Mouse (Mus musculus) kidney, embryonic 14.5 days (tissue): Measurements from ENCODE around the gene Btbd35f12. TPM values are rescaled to one million over a fixed set of nuclear protein-coding genes. Genes with fewer than 3 reads are reported as not detected.
"Not testable (repeated sequence)": the region's sequence is repeated elsewhere in the genome, so short reads cannot be mapped to it uniquely, and the experiment has no call there.

Source experiments
- ATAC-seq: fragments of 200-750 bp; cut with Nextera tagmentation; 2 replicates; pipeline ENCODE4 v1.8.0; 2017; ENCODE audit warnings: moderate number of reproducible peaks, mild to moderate bottlenecking, moderate TSS enrichment, moderate library complexity; ENCODE audit not compliant: low FRiP score, low TSS enrichment
- H3K27ac ChIP-seq: fragments of 300-500 bp; sonication (generic); 2 replicates; pipeline ENCODE4 v1.5.1; 2014; ENCODE audit warnings: low read depth, mild to moderate bottlenecking, low read length, moderate library complexity, mixed read lengths
- H3K27me3 ChIP-seq: fragments of 300-500 bp; sonication (generic); 2 replicates; pipeline ENCODE4 v1.6.1; 2014; ENCODE audit warnings: mild to moderate bottlenecking, low read length; ENCODE audit not compliant: control insufficient read depth, insufficient read depth
- H3K36me3 ChIP-seq: fragments of 300-500 bp; sonication (generic); 2 replicates; pipeline ENCODE4 v1.6.1; 2014; ENCODE audit warnings: low read length, mixed read lengths; ENCODE audit not compliant: control insufficient read depth, insufficient read depth
- H3K4me1 ChIP-seq: fragments of 300-500 bp; sonication (generic); 2 replicates; pipeline ENCODE4 v1.6.1; 2014; ENCODE audit warnings: low read length, mixed read lengths; ENCODE audit not compliant: control insufficient read depth, insufficient read depth
- H3K4me2 ChIP-seq: fragments of 300-500 bp; sonication (generic); replicated peaks from 2 replicates; pipeline ENCODE4 v1.6.1; 2014; ENCODE audit warnings: low read depth, mild to moderate bottlenecking, low read length
- H3K4me3 ChIP-seq: fragments of 300-500 bp; sonication (generic); 2 replicates; pipeline ENCODE4 v1.5.1; 2014; ENCODE audit warnings: mild to moderate bottlenecking, low read length
- H3K9ac ChIP-seq: fragments of 300-500 bp; sonication (generic); 2 replicates; pipeline ENCODE4 v1.6.1; 2014; ENCODE audit warnings: low read depth, mild to moderate bottlenecking, low read length, moderate library complexity
- H3K9me3 ChIP-seq: fragments of 300-500 bp; sonication (generic); 2 replicates; pipeline ENCODE4 v1.6.1; 2016; ENCODE audit warnings: low read length; ENCODE audit not compliant: control insufficient read depth
- WGBS: fragments of 180-500 bp; shearing (Covaris S2); extraction: QIAGEN DNeasy Blood & Tissue Kit; methylation state at CpG from one replicate; pipeline ENCODE4 v1.1.7; 2014; 5-methylcytosine and 5-hydroxymethylcytosine counted together
- polyA plus RNA-seq: library from polyadenylated mRNA; unstranded; fragments of >200 nt; fragmentation: Nextera tagmentation; extraction: Ambion mirVana; gene quantifications from 2 replicates; pipeline ENCODE4 v1.2.1, GENCODE M21; 2014

Gene Btbd35f12
- not detected in 2 replicates for polyA plus RNA-seq

DNA sequence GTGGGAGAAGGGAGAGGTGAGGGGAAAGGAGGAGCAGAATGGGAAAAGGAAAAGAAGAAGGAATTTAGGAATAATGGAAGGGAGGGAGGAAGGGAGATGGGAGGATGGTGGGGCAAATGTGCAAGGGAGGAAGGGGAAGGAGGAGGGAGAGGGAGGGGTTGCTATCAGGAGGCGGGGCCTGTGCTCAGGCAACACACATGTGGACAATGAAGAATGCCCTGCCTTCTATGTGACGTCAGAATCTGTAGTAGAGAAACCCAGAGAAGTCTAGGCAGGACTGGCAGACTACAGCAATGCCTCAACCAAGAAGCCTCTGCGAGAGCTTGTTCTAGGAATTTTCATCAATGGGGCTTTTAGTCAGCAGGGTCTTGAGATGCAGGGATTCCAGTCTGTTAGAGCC is at the start of gene Btbd35f12:
Btbd35f12 (plus strand) TSS at position 301 of the 400 bp plus-strand sequence.
- H3K4me2 ChIP-seq, H3K4me1 ChIP-seq, H3K4me3 ChIP-seq, H3K27ac ChIP-seq, H3K36me3 ChIP-seq, H3K9ac ChIP-seq, ATAC-seq, H3K27me3 ChIP-seq, H3K9me3 ChIP-seq: not testable (repeated sequence)
- no CpG with 5 or more reads among the region's 3 CpGs for WGBS

DNA sequence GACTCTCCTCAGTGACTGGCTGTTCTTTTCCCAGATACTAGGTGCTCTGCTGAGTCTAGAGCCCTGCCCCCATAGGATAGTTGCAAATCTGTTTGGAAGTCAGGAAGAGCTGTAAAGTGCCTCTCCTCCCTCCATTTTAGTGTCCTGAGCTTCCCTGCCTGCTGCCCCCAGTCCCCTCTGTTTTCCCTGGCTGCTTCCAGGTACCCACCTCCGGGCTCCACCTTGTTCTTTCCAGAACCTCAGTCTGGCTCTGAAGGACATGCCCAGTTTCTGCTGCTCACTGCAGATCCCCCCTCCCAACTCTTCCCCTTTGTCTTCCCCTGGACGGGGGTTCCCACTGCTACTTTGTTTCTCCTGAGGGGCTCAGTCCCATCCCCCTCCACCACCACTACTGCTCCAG is 40.1 kb downstream of the Btbd35f12 start:
- not testable (repeated sequence) for H3K27ac ChIP-seq, H3K36me3 ChIP-seq, H3K27me3 ChIP-seq, ATAC-seq, H3K9me3 ChIP-seq, H3K4me3 ChIP-seq, H3K4me2 ChIP-seq, H3K9ac ChIP-seq, H3K4me1 ChIP-seq
- WGBS, result 98% methylated on average over 2 of the region's 2 CpGs

Other genes with a start within 250 kb of the Btbd35f12 start
- gene Spin2-ps6, start 78.5 kb upstream of the Btbd35f12 start, polyA plus RNA-seq, result not detected in 2 replicates